Mouse (Mus musculus): ENCODE measurements around the gene Gtse1.

DNA sequence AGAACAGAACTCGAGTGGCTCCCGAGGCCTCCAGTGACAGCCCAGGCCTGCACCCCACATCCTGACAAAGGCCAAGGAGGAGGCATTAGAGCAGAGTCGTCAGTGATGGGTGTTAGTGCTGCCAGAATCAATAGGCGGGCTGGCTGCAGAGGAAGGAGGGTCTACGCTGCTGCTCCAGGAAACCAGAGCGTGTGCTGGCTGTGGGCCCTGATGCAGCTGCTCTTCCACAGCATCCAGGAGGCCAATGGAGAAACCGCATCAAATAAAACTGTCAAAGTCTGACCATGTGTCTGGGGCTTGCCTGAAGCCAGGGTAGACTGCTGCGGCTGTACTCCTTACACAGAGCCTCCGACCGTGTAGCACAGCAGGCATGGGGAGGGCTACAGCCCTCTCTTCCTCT lies 37.6 kb downstream of the Gtse1 start:
- no peak for TF ChIP-seq POLR2A (IDR thresholded peaks at IDR 0.05; ENCODE audit: insufficient read depth, low read depth, low read length)
- TF ChIP-seq CTCF (IDR thresholded peaks at IDR 0.05; ENCODE audit: insufficient read depth, low read depth, low read length): no peak

Data from olfactory bulb, adult 2 months (tissue).